Comparison of ENCODE assay signal across 17 mouse cellular contexts in genomic region chr1:40359731-40360130, GRCm38 (mm10).
"Had no signal": no experiment of that assay in that cellular context is flagged by ENCODE, and none has a peak within 500 bp of the region (broad histone marks: within the 10 kb centered on the region; RNA-seq: fewer than 3 reads in every experiment).

No protein-coding gene starts in this region.

- H3K4me3 ChIP-seq: left cerebral cortex, adult 2 months; limb, embryonic 12.5 days; limb, embryonic 15.5 days; midbrain, embryonic 10.5 days; midbrain, embryonic 13.5 days had no signal

- H3K27ac ChIP-seq: left cerebral cortex, adult 2 months; limb, embryonic 12.5 days; limb, embryonic 15.5 days; liver, embryonic 14.5 days; midbrain, embryonic 10.5 days; midbrain, embryonic 13.5 days had no signal

- H3K9me3 ChIP-seq: limb, embryonic 12.5 days; limb, embryonic 15.5 days; midbrain, embryonic 10.5 days; midbrain, embryonic 13.5 days had no signal

- H3K36me3 ChIP-seq: limb, embryonic 12.5 days; limb, embryonic 15.5 days; midbrain, embryonic 10.5 days; midbrain, embryonic 13.5 days had no signal

- H3K27me3 ChIP-seq: limb, embryonic 15.5 days; midbrain, embryonic 13.5 days had no signal

- H3K9ac ChIP-seq: limb, embryonic 12.5 days; limb, embryonic 15.5 days; liver, embryonic 14.5 days; liver, postnatal 0 days; lung, embryonic 14.5 days; midbrain, embryonic 13.5 days had no signal

- ATAC-seq: intestine, postnatal 0 days; liver, postnatal 0 days; midbrain, embryonic 13.5 days had no signal

- H3K4me2 ChIP-seq: limb, embryonic 12.5 days; limb, embryonic 15.5 days; liver, embryonic 11.5 days; lung, embryonic 14.5 days; midbrain, embryonic 13.5 days had no signal

- DNase-seq: kidney, adult 2 months; kidney, postnatal 25 days; layer of hippocampus, postnatal 36 days; liver, postnatal 0 days; lung, embryonic 14.5 days; lung, postnatal 10 days; lung, postnatal 4 days; thymus, adult 18-20 months; thymus, postnatal 36 days had no signal
